Mouse (Mus musculus): Measurements from ENCODE around the gene Lhx1.

GRCm38 (mm10) chr11:84520269-84521070, 4.9 kb downstream of the Lhx1 start:
- TF ChIP-seq POLR2A (IDR thresholded peaks at IDR 0.05; ENCODE audit: borderline replicate concordance, extremely low read depth, low read depth, low read length) = no peak
- no peak for TF ChIP-seq CTCF (IDR thresholded peaks at IDR 0.05; ENCODE audit: insufficient read depth, low read length)

Measured in lung, adult 2 months (tissue).